Mouse (Mus musculus) embryonic facial prominence, embryonic 13.5 days (tissue): ENCODE results near the gene Klf12. TPM values are rescaled to one million over a fixed set of nuclear protein-coding genes. Genes with fewer than 3 reads are reported as not detected.

Experiments used
- ATAC-seq: fragments of 200-750 bp; cut with Nextera tagmentation; 2 replicates; pipeline ENCODE4 v1.8.0; 2017; ENCODE audit warnings: low read depth; ENCODE audit not compliant: insufficient number of reproducible peaks, insufficient read depth, low FRiP score, low TSS enrichment
- H3K27ac ChIP-seq: fragments of 300-500 bp; sonication (generic); 2 replicates; pipeline ENCODE4 v1.5.1; 2015; ENCODE audit warnings: moderate library complexity, mild to moderate bottlenecking, inconsistent platforms
- H3K27me3 ChIP-seq: fragments of 300-500 bp; sonication (generic); 2 replicates; pipeline ENCODE4 v1.6.1; 2015; ENCODE audit warnings: mild to moderate bottlenecking, inconsistent platforms
- H3K36me3 ChIP-seq: fragments of 300-500 bp; sonication (generic); 2 replicates; pipeline ENCODE4 v1.6.1; 2015; ENCODE audit warnings: mild to moderate bottlenecking, inconsistent platforms
- H3K4me1 ChIP-seq: fragments of 300-500 bp; sonication (generic); 2 replicates; pipeline ENCODE4 v1.6.1; 2015; ENCODE audit warnings: inconsistent platforms
- H3K4me2 ChIP-seq: fragments of 300-500 bp; sonication (generic); 2 replicates; pipeline ENCODE4 v1.6.1; 2015; ENCODE audit warnings: moderate library complexity, mild to moderate bottlenecking, inconsistent platforms
- H3K4me3 ChIP-seq: fragments of 300-500 bp; sonication (generic); 2 replicates; pipeline ENCODE4 v1.5.1; 2015; ENCODE audit warnings: mild to moderate bottlenecking, inconsistent platforms
- H3K9ac ChIP-seq: fragments of 300-500 bp; sonication (generic); 2 replicates; pipeline ENCODE4 v1.6.1; 2015; ENCODE audit warnings: mild to moderate bottlenecking, inconsistent platforms
- H3K9me3 ChIP-seq: fragments of 300-500 bp; sonication (generic); 2 replicates; pipeline ENCODE4 v1.6.1; 2016; ENCODE audit warnings: inconsistent platforms
- WGBS: fragments of 180-500 bp; shearing (Covaris S2); methylation state at CpG from one replicate; pipeline ENCODE4 v1.1.7; 2015; ENCODE audit warnings: mixed read lengths; 5-methylcytosine and 5-hydroxymethylcytosine counted together
- polyA plus RNA-seq: library from polyadenylated mRNA; unstranded; fragments of >200 nt; fragmentation: Nextera tagmentation; extraction: Ambion mirVana; gene quantifications from 2 replicates; pipeline ENCODE4 v1.2.1, GENCODE M21; 2015

Gene Klf12
- polyA plus RNA-seq, 1 experiment from 2014 or later: 33.0 TPM

GRCm38 (mm10) chr14:100198636-100199035, 85.8 kb downstream of the Klf12 start:
- no peak overlapping the region for H3K4me2 ChIP-seq
- H3K4me1 ChIP-seq: peaks cover under 1% of the 10 kb centered on the region
- 0 out of 2 replicates have a peak, but pooled peaks cover 3% of the 10 kb centered on the region for H3K36me3 ChIP-seq
- H3K4me3 ChIP-seq: no peak overlapping the region
- H3K9ac ChIP-seq: no peak overlapping the region
- no peak overlapping the region for H3K27ac ChIP-seq
- 94% methylated on average over 4 of the region's 4 CpGs for WGBS
- H3K9me3 ChIP-seq: no peaks in the 10 kb centered on the region
- no peak for ATAC-seq
- no peaks in the 10 kb centered on the region for H3K27me3 ChIP-seq

DNA sequence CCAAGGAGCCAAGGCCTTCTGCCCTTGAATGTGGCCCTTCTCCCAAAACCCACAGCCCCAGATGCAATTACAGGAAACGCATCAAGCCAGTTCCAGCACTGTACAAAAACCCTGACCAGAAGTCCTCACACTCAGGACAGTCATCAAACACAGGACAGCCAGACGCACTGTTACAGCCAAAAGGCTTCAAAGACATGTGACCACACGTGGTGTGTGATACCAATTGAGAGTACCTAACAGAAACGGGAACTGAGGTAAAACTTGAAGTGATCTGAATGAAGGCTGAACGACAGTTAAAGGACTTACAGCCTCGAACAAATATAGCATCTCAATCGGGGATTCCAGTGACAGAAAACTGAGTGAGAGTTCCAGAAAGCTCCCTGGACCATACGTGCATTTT, 87.3 kb downstream of the Klf12 start:
- 94% methylated on average over 8 of the region's 8 CpGs for WGBS
- no peak overlapping the region for H3K27ac ChIP-seq
- no peaks in the 10 kb centered on the region for H3K27me3 ChIP-seq
- no peak overlapping the region for H3K4me2 ChIP-seq
- no peak for ATAC-seq
- no peak overlapping the region for H3K9ac ChIP-seq
- 0 out of 2 replicates have a peak, but pooled peaks cover 3% of the 10 kb centered on the region for H3K36me3 ChIP-seq
- H3K4me3 ChIP-seq: no peak overlapping the region
- no peaks in the 10 kb centered on the region for H3K4me1 ChIP-seq
- H3K9me3 ChIP-seq: no peaks in the 10 kb centered on the region

GRCm38 (mm10) chr14:100189490-100190197, 94.8 kb downstream of the Klf12 start:
- H3K27ac ChIP-seq: no peak overlapping the region
- no peaks in the 10 kb centered on the region for H3K27me3 ChIP-seq
- no peaks in the 10 kb centered on the region for H3K36me3 ChIP-seq
- H3K4me1 ChIP-seq: no peaks in the 10 kb centered on the region
- no peak overlapping the region for H3K9ac ChIP-seq
- H3K4me3 ChIP-seq: no peak overlapping the region
- H3K9me3 ChIP-seq: no peaks in the 10 kb centered on the region
- no peak for ATAC-seq
- H3K4me2 ChIP-seq: no peak overlapping the region
- 73% methylated on average over 11 of the region's 11 CpGs for WGBS

DNA sequence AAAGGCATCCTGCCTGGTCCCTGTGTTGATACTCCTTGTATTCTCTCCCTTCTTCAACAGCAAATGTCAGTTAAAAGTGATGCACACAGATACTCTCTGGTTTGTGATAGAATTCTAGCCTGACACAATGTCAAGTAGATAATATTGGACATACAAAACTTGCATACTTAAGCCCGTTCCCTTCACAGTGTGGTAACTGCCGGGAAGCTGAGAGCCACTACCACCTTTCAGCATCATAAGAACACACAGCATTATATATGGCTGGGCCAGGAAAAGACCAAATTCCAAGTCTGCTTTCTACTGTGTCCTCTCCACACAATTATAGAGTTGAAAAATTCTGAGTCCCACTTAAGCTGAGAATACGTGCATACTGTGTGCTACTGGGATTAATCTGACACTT, 97.1 kb downstream of the Klf12 start:
- no peak overlapping the region for H3K4me2 ChIP-seq
- H3K9me3 ChIP-seq: no peaks in the 10 kb centered on the region
- no peak for ATAC-seq
- H3K4me3 ChIP-seq: no peak overlapping the region
- no peaks in the 10 kb centered on the region for H3K36me3 ChIP-seq
- H3K27me3 ChIP-seq: no peaks in the 10 kb centered on the region
- H3K4me1 ChIP-seq: no peaks in the 10 kb centered on the region
- H3K27ac ChIP-seq: no peak overlapping the region
- no peak overlapping the region for H3K9ac ChIP-seq
- WGBS: 82% methylated on average over 3 of the region's 3 CpGs

DNA sequence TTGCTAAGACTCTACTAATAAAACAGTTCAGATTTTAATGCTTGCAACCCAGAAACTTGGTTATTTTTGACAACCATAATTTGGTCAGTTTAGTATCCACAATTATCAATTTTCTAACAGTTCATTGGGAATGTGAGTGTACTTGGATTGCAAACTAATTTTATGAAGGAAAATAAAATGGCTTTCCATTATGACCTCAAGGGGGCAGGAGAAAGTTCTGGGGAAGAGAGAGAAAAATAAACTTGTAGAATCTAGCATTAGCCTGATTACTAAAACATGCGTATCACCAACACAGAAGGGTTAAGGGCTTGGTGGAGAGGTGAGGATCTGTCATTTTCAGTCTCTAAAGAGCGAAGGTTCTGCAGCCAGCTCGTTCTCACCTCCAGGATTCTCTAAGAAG, 106.7 kb downstream of the Klf12 start:
- H3K27ac ChIP-seq: no peak overlapping the region
- no peak overlapping the region for H3K4me2 ChIP-seq
- H3K4me1 ChIP-seq: peaks cover 3% of the 10 kb centered on the region; the same call in 1 of the 2 replicates
- no peaks in the 10 kb centered on the region for H3K9me3 ChIP-seq
- no peak overlapping the region for H3K4me3 ChIP-seq
- no peak for ATAC-seq
- H3K9ac ChIP-seq: no peak overlapping the region
- H3K36me3 ChIP-seq: no peaks in the 10 kb centered on the region
- WGBS: 80% methylated on average over 3 of the region's 3 CpGs
- H3K27me3 ChIP-seq: no peaks in the 10 kb centered on the region

- Histone ChIP-seq H3K27ac (no peak overlapping the region), H3K9ac (no peak overlapping the region), H3K36me3 (no peaks in the 10 kb centered on the region), H3K4me3 (no peak overlapping the region), H3K27me3 (no peaks in the 10 kb centered on the region), H3K9me3 (no peaks in the 10 kb centered on the region), H3K4me2 (no peak overlapping the region), H3K4me1 (0 out of 2 replicates have a peak, but pooled peaks cover 3% of the 10 kb centered on the region)
- ATAC-seq: no peak
- 84% methylated on average over 2 of the region's 2 CpGs for WGBS
Observed at GRCm38 (mm10) chr14:100165075-100165474, 119.4 kb downstream of the Klf12 start.

DNA sequence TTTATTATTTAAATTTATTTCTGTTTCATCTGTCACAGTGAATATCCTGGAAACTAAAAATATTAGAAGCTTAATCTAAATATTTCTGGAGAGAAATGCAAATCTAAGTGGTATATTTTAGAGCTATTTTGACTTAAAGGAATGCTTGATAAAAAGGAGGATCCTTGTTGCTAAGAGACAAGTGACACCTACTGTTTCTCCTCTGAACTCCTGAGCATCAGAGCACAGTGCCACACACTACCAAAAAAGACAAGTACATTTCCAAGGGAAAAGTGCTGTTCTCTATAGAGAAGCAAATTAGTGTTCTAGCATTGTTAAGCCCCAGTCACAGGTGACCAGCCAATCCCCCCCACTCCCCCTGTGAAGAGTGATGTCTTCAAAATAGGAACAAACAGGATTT, 127.8 kb downstream of the Klf12 start:
- no peaks in the 10 kb centered on the region for H3K4me1 ChIP-seq
- H3K36me3 ChIP-seq: no peaks in the 10 kb centered on the region
- H3K4me3 ChIP-seq: no peak overlapping the region
- H3K9ac ChIP-seq: no peak overlapping the region
- H3K27me3 ChIP-seq: no peaks in the 10 kb centered on the region
- no peak for ATAC-seq
- no peak overlapping the region for H3K27ac ChIP-seq
- H3K9me3 ChIP-seq: no peaks in the 10 kb centered on the region
- H3K4me2 ChIP-seq: no peak overlapping the region

DNA sequence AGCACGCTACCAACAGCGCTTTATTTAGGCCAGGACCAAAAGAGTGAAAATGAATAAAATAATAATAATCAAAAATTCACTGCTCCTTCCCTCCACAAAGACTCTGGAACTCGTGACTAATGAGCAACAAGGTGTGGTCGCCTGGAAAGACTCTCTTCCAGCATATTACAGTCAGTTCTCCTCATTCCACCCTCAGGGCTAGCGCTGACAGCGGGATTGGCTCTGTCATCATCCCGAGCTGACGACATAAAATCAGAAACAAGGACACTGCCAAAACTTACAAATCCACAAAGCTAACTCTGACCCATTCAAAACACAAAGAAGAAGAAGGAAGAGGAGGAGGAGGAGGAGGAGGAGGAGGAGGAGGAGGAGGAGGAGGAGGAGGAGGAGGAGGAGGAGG, 136.8 kb downstream of the Klf12 start:
- Histone ChIP-seq H3K36me3 (peaks cover 19% of the 10 kb centered on the region), H3K4me3 (no peak overlapping the region), H3K4me1 (no peaks in the 10 kb centered on the region), H3K4me2 (no peak overlapping the region), H3K9me3 (no peaks in the 10 kb centered on the region), H3K27ac (no peak overlapping the region), H3K9ac (no peak overlapping the region), H3K27me3 (no peaks in the 10 kb centered on the region)
- ATAC-seq: no peak
- WGBS: 86% methylated on average over 8 of the region's 8 CpGs

GRCm38 (mm10) chr14:100140370-100140769, 144.1 kb downstream of the Klf12 start:
- no peak overlapping the region for H3K27ac ChIP-seq
- no peak for ATAC-seq
- no peak overlapping the region for H3K4me2 ChIP-seq
- no peak overlapping the region for H3K4me3 ChIP-seq
- H3K27me3 ChIP-seq: no peaks in the 10 kb centered on the region
- no peak overlapping the region for H3K9ac ChIP-seq
- H3K4me1 ChIP-seq: no peaks in the 10 kb centered on the region
- H3K36me3 ChIP-seq: peaks cover 14% of the 10 kb centered on the region; the same call in 1 of the 2 replicates
- 98% methylated on average over 1 of the region's 1 CpGs for WGBS
- no peaks in the 10 kb centered on the region for H3K9me3 ChIP-seq

GRCm38 (mm10) chr14:100134304-100134703, 150.2 kb downstream of the Klf12 start:
- no peak overlapping the region for H3K4me2 ChIP-seq
- no peak overlapping the region for H3K4me3 ChIP-seq
- 71% methylated on average over 9 of the region's 9 CpGs for WGBS
- H3K36me3 ChIP-seq: no peaks in the 10 kb centered on the region
- 0 out of 2 replicates have a peak, but pooled peaks cover 2% of the 10 kb centered on the region for H3K4me1 ChIP-seq
- H3K27ac ChIP-seq: no peak overlapping the region
- H3K9ac ChIP-seq: no peak overlapping the region
- H3K9me3 ChIP-seq: no peaks in the 10 kb centered on the region
- no peaks in the 10 kb centered on the region for H3K27me3 ChIP-seq
- ATAC-seq: no peak

GRCm38 (mm10) chr14:100132479-100132878, 152.0 kb downstream of the Klf12 start:
- no peaks in the 10 kb centered on the region for H3K36me3 ChIP-seq
- 0 out of 2 replicates have a peak, but pooled peaks cover 2% of the 10 kb centered on the region for H3K4me1 ChIP-seq
- H3K9me3 ChIP-seq: no peaks in the 10 kb centered on the region
- no peak overlapping the region for H3K9ac ChIP-seq
- 88% methylated on average over 4 of the region's 4 CpGs for WGBS
- H3K27me3 ChIP-seq: no peaks in the 10 kb centered on the region
- H3K4me3 ChIP-seq: no peak overlapping the region
- no peak overlapping the region for H3K4me2 ChIP-seq
- ATAC-seq: no peak
- H3K27ac ChIP-seq: no peak overlapping the region

DNA sequence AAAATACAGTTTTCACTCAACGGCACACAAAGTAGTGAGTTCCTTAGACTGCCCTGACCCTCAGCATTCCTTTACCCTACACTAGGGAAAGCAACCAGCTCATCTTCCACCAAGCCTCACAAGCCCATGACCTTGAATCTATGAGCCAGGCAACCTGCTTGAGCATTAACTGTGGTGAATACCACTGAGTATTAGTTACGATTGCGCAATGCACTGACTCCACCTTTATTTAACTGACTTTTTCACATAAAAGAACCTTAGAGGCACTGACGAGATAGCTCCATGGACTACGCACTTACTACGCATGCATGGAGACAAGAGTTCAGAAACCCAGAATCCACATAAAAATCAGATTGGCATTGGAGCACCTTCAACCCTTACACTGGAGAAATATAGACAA, 158.4 kb downstream of the Klf12 start:
- H3K4me2 ChIP-seq: no peak overlapping the region
- H3K4me3 ChIP-seq: no peak overlapping the region
- no peak overlapping the region for H3K9ac ChIP-seq
- H3K27ac ChIP-seq: no peak overlapping the region
- H3K4me1 ChIP-seq: no peaks in the 10 kb centered on the region
- no peaks in the 10 kb centered on the region for H3K36me3 ChIP-seq
- no peaks in the 10 kb centered on the region for H3K9me3 ChIP-seq
- ATAC-seq: no peak
- no peaks in the 10 kb centered on the region for H3K27me3 ChIP-seq
- WGBS: 88% methylated on average over 6 of the region's 6 CpGs
